Mouse (Mus musculus) CH12.LX (cell line): Measurements from ENCODE around the gene Cplx2.

Experiments
- CHD1 ChIP-seq: IDR thresholded peaks from 2 replicates; pipeline ENCODE4 v1.6.1; 2012; ENCODE audit warnings: low read depth, low read length, improper control_type of control experiment, inconsistent platforms
- CTCF ChIP-seq, 2 experiments: IDR thresholded peaks in 1 of 2; conservative IDR thresholded peaks in 1 of 2; 2 replicates each; pipeline ENCODE4 v1.5.1; 2011 to 2012; ENCODE audit warnings: low read depth in 2 of 2, low read length in 2 of 2, improper control_type of control experiment in 1 of 2, inconsistent platforms in 1 of 2, mild to moderate bottlenecking in 1 of 2, moderate library complexity in 1 of 2
- E2F4 ChIP-seq: IDR thresholded peaks from 2 replicates; pipeline ENCODE4 v1.6.1; 2011; ENCODE audit warnings: low read depth, low read length, improper control_type of control experiment; ENCODE audit not compliant: insufficient replicate concordance
- EP300 ChIP-seq: IDR thresholded peaks from 2 replicates; pipeline ENCODE4 v1.6.1; 2011; ENCODE audit warnings: low read length, improper control_type of control experiment
- MAX ChIP-seq: IDR thresholded peaks from 2 replicates; pipeline ENCODE4 v1.6.1; 2011; ENCODE audit warnings: low read length, improper control_type of control experiment
- POLR2A ChIP-seq: IDR thresholded peaks from 2 replicates; pipeline ENCODE4 v1.6.1; 2011; ENCODE audit warnings: low read depth, mild to moderate bottlenecking, improper control_type of control experiment, low read length
- SMC3 ChIP-seq: IDR thresholded peaks from 2 replicates; pipeline ENCODE4 v1.6.1; 2011; ENCODE audit warnings: low read depth, low read length, improper control_type of control experiment
- ZC3H11A ChIP-seq: IDR thresholded peaks from 2 replicates; pipeline ENCODE4 v1.6.1; 2012; ENCODE audit warnings: low read depth, mild to moderate bottlenecking, inconsistent platforms, low read length, improper control_type of control experiment

- TF ChIP-seq CHD1 (no peak), POLR2A (no peak), ZC3H11A (no peak), EP300 (no peak), SMC3 (no peak), E2F4 (no peak), MAX (no peak), CTCF (conservative IDR thresholded peaks at IDR 0.05 in 1 of 2, IDR thresholded peaks at IDR 0.05 in 1 of 2; ENCODE audit: low read depth in 2 of 2, low read length in 2 of 2) (no peak)
These were observed 3.1 kb downstream of the Cplx2 start for GRCm38 (mm10) chr13:54374106-54374706.
